Mouse (Mus musculus) liver, postnatal 0 days (tissue): Measurements from ENCODE around the gene Zfand5.
"Not testable (repeated sequence)": the region's sequence is repeated elsewhere in the genome, so short reads cannot be mapped to it uniquely, and the experiment has no call there.

Experiments used
- CTCF ChIP-seq: sonication (generic); IDR thresholded peaks from 2 replicates; pipeline ENCODE4 v1.5.1; 2016; ENCODE audit warnings: antibody characterized with exemption, low read depth
- EP300 ChIP-seq: IDR thresholded peaks from 2 replicates; pipeline ENCODE4 v1.6.1; 2016; ENCODE audit warnings: antibody characterized with exemption, low read depth, mild to moderate bottlenecking

GRCm38 (mm10) chr19:21248730-21249129, 23.3 kb upstream of the Zfand5 start:
- TF ChIP-seq CTCF, EP300: not testable (repeated sequence)
